ENCODE assay signal across 7 mouse cellular contexts in genomic region chr12:86726120-86726640, GRCm38 (mm10). TPM values are rescaled to one million over a fixed set of nuclear protein-coding genes. Genes with fewer than 3 reads are reported as not detected.
A peak's percentile ranks its signal among the peaks of the same experiment; 100 is the strongest.
DNase-seq lines count a peak whose midpoint lies in the region; ATAC-seq and TF ChIP-seq lines count a peak whose summit lies in the region.

TSS of gene Angel1 (minus strand) at chr12:86726460.

- H3K4me2 ChIP-seq in intestine, postnatal 0 days (replicated peaks; ENCODE audit: low read depth): peak within 1 kb of the TSS; percentile 99
- peak within 1 kb of the TSS; percentile 95 for H3K4me2 ChIP-seq in midbrain, embryonic 12.5 days (replicated peaks)

- peak; percentile 64 for TF ChIP-seq POLR2A in small intestine, adult 2 months (IDR thresholded peaks at IDR 0.05; ENCODE audit: low read depth, low read length)

- DNase-seq in adrenal gland, postnatal 10 days: peak; percentile 98
- peak; percentile 98 for DNase-seq in embryonic facial prominence, embryonic 10.5 days (ENCODE audit: low spot score)
- DNase-seq in gonadal fat pad, adult 2 months (ENCODE audit: low read depth): peak; percentile 40
- DNase-seq in left cerebral cortex, postnatal 4 days: peak; percentile 99

- ATAC-seq in intestine, postnatal 0 days: peak; percentile 100
- peak; percentile 99 for ATAC-seq in midbrain, embryonic 12.5 days (ENCODE audit: low FRiP score, low read depth)

- peak within 1 kb of the TSS; percentile 49 for H3K9ac ChIP-seq in intestine, postnatal 0 days (ENCODE audit: low read depth, low read length)
- H3K9ac ChIP-seq in midbrain, embryonic 12.5 days (replicated peaks): peak within 1 kb of the TSS; percentile 80

- no peaks in the 10 kb centered on the region for H3K27me3 ChIP-seq in embryonic facial prominence, embryonic 10.5 days (replicated peaks; ENCODE audit: low read depth, poor library complexity, severe bottlenecking)
- H3K27me3 ChIP-seq in intestine, postnatal 0 days (replicated peaks; ENCODE audit: control insufficient read depth, insufficient read depth, low read length): no peaks in the 10 kb centered on the region
- no peaks in the 10 kb centered on the region; the same call in 1 of the 2 replicates for H3K27me3 ChIP-seq in midbrain, embryonic 12.5 days
- no peaks in the 10 kb centered on the region for H3K27me3 ChIP-seq in small intestine, adult 2 months (ENCODE audit: control insufficient read depth, insufficient read depth, low read length)

- peaks cover 5% of the 10 kb centered on the region; the same call in 1 of the 2 replicates for H3K36me3 ChIP-seq in embryonic facial prominence, embryonic 10.5 days (replicated peaks)
- H3K36me3 ChIP-seq in intestine, postnatal 0 days (ENCODE audit: control insufficient read depth, insufficient read depth): no peaks in the 10 kb centered on the region
- H3K36me3 ChIP-seq in midbrain, embryonic 12.5 days: 0 out of 2 replicates have a peak, but pooled peaks cover 7% of the 10 kb centered on the region
- no peaks in the 10 kb centered on the region for H3K36me3 ChIP-seq in small intestine, adult 2 months (ENCODE audit: control insufficient read depth, insufficient read depth, low read length)

- under 1% methylated on average over 44 of the region's 44 CpGs for WGBS in embryonic facial prominence, embryonic 10.5 days
- WGBS in intestine, postnatal 0 days: 1% methylated on average over 44 of the region's 44 CpGs
- under 1% methylated on average over 44 of the region's 44 CpGs for WGBS in midbrain, embryonic 12.5 days
- under 1% methylated on average over 44 of the region's 44 CpGs for WGBS in small intestine, adult 2 months

- no peaks in the 10 kb centered on the region for H3K9me3 ChIP-seq in embryonic facial prominence, embryonic 10.5 days
- H3K9me3 ChIP-seq in intestine, postnatal 0 days (ENCODE audit: control insufficient read depth): no peaks in the 10 kb centered on the region
- no peaks in the 10 kb centered on the region for H3K9me3 ChIP-seq in midbrain, embryonic 12.5 days

- peaks cover 12% of the 10 kb centered on the region for H3K4me1 ChIP-seq in embryonic facial prominence, embryonic 10.5 days
- 0 out of 2 replicates have a peak, but pooled peaks cover 3% of the 10 kb centered on the region for H3K4me1 ChIP-seq in intestine, postnatal 0 days (replicated peaks; ENCODE audit: control insufficient read depth, insufficient read depth, low read length)
- peaks cover 10% of the 10 kb centered on the region for H3K4me1 ChIP-seq in midbrain, embryonic 12.5 days
- H3K4me1 ChIP-seq in small intestine, adult 2 months (ENCODE audit: control insufficient read depth, insufficient read depth, insufficient read length, low read length): no peaks in the 10 kb centered on the region

- peak within 1 kb of the TSS; percentile 82 for H3K4me3 ChIP-seq in embryonic facial prominence, embryonic 10.5 days
- H3K4me3 ChIP-seq in intestine, postnatal 0 days (ENCODE audit: low read depth, low read length): peak within 1 kb of the TSS; percentile 65
- H3K4me3 ChIP-seq in midbrain, embryonic 12.5 days: peak within 1 kb of the TSS; percentile 75
- H3K4me3 ChIP-seq in small intestine, adult 2 months (ENCODE audit: low read depth, low read length): peak within 1 kb of the TSS; percentile 67

- peak within 1 kb of the TSS; percentile 88 for H3K27ac ChIP-seq in embryonic facial prominence, embryonic 10.5 days (replicated peaks)
- no peak within 1 kb of the TSS for H3K27ac ChIP-seq in intestine, postnatal 0 days (ENCODE audit: low read depth, low read length)
- peak within 1 kb of the TSS; percentile 64; the same call in 1 of the 2 replicates for H3K27ac ChIP-seq in midbrain, embryonic 12.5 days (replicated peaks)
- H3K27ac ChIP-seq in small intestine, adult 2 months (ENCODE audit: insufficient read depth, low read depth, low read length): no peak within 1 kb of the TSS

- intact Hi-C loops in left cerebral cortex, postnatal 4 days (cut with DNase I): no loop called here

- TF ChIP-seq CTCF in intestine, postnatal 0 days (IDR thresholded peaks at IDR 0.05; ENCODE audit: low read depth): peak; percentile 33
- no peak for TF ChIP-seq CTCF in small intestine, adult 2 months (IDR thresholded peaks at IDR 0.05; ENCODE audit: extremely low read depth, insufficient read length, insufficient replicate concordance, low read depth, low read length)

RNA-seq across cellular contexts. Expression of gene Angel1, which starts in this region (rescaled TPM):
- total RNA-seq in adrenal gland, postnatal 10 days (2021): 1 to 10 TPM; 2.9 to 4.9 TPM
- polyA plus RNA-seq in embryonic facial prominence, embryonic 10.5 days (2016; fragmentation: Nextera tagmentation; extraction: Ambion mirVana): 14.3 and 15.5 TPM in 2 replicates
- 8.2 and 9.1 TPM in 2 replicates for polyA plus RNA-seq in gonadal fat pad, adult 2 months (2012; rRNA removed)
- polyA plus RNA-seq in intestine, postnatal 0 days (2015; fragmentation: Nextera tagmentation; extraction: Ambion mirVana): 1.6 and 2.2 TPM in 2 replicates
- total RNA-seq in left cerebral cortex, postnatal 4 days (2021): 1 to 10 TPM; 7.9 to 9.8 TPM
- 14.3 and 16.8 TPM in 2 replicates for polyA plus RNA-seq in midbrain, embryonic 12.5 days (2016; fragmentation: Nextera tagmentation; extraction: Ambion mirVana)
- polyA plus RNA-seq in small intestine, adult 2 months (2012; rRNA removed): 2.0 and 2.4 TPM in 2 replicates

Comparison
In these comparisons a context has a peak if more than half of its experiments do, and no peak if none do; other contexts are left out.
1. DNase-seq: peak in every context shown above with its lines; median percentile 99 in left cerebral cortex, postnatal 4 days; 98 in adrenal gland, postnatal 10 days; 98 in embryonic facial prominence, embryonic 10.5 days; 40 in gonadal fat pad, adult 2 months.
2. H3K27ac ChIP-seq: peak in embryonic facial prominence, embryonic 10.5 days (single experiment) and midbrain, embryonic 12.5 days (single experiment); none in intestine, postnatal 0 days (single experiment) and small intestine, adult 2 months (single experiment).
3. Peak in every context shown above with its lines, with median percentiles within 50 percentile points of each other: H3K4me3 ChIP-seq.